Mouse (Mus musculus) MEL (cell line): ENCODE measurements around the gene Bmp6. TPM values are rescaled to one million over a fixed set of nuclear protein-coding genes. Genes with fewer than 3 reads are reported as not detected.

ENCODE experiments used
- DNase-seq: peaks from one replicate; pipeline ENCODE4 v3.0.0; 2011; ENCODE audit warnings: low read depth, low spot score
- H3K27ac ChIP-seq: 2 replicates; pipeline ENCODE4 v1.5.1; 2012; ENCODE audit warnings: low read depth, mild to moderate bottlenecking, control low read depth, low read length, moderate library complexity; ENCODE audit not compliant: control insufficient read depth
- H3K27me3 ChIP-seq, 2 experiments: fragments of 150-350 bp in 1 of 2; sonication (generic) in 1 of 2; 2 replicates each; pipeline ENCODE4 v1.6.1; 2012; ENCODE audit warnings: low read length in 2 of 2, mild to moderate bottlenecking in 2 of 2, improper control_type of control experiment in 1 of 2, moderate library complexity in 1 of 2; ENCODE audit not compliant: insufficient read depth in 2 of 2, control insufficient read depth in 1 of 2
- H3K36me3 ChIP-seq, 2 experiments: 2 replicates each; pipeline ENCODE4 v1.6.1; 2012 to 2014; ENCODE audit warnings: low read length in 2 of 2, improper control_type of control experiment in 1 of 2, inconsistent platforms in 1 of 2, mild to moderate bottlenecking in 1 of 2; ENCODE audit not compliant: insufficient read depth in 2 of 2, control insufficient read depth in 1 of 2
- H3K4me1 ChIP-seq, 2 experiments: fragments of 150-350 bp in 1 of 2; sonication (generic) in 1 of 2; 2 replicates each; pipeline ENCODE4 v1.6.1; 2012; ENCODE audit warnings: low read length in 2 of 2, improper control_type of control experiment in 1 of 2, mild to moderate bottlenecking in 1 of 2; ENCODE audit not compliant: insufficient read depth in 2 of 2, control insufficient read depth in 1 of 2
- H3K4me3 ChIP-seq, 2 experiments: fragments of 150-350 bp in 1 of 2; sonication (generic) in 1 of 2; 2 replicates each; pipeline ENCODE4 v1.5.1; 2012; ENCODE audit warnings: low read depth in 2 of 2, low read length in 2 of 2, mild to moderate bottlenecking in 2 of 2, moderate library complexity in 2 of 2, control low read depth in 1 of 2, improper control_type of control experiment in 1 of 2; ENCODE audit not compliant: control insufficient read depth in 1 of 2, insufficient read depth in 1 of 2
- H3K79me2 ChIP-seq: 2 replicates; pipeline ENCODE4 v1.6.1; 2012; ENCODE audit warnings: mild to moderate bottlenecking, low read length, moderate library complexity; ENCODE audit not compliant: control insufficient read depth, poor library complexity, insufficient read depth
- H3K9ac ChIP-seq: 2 replicates; pipeline ENCODE4 v1.6.1; 2012; ENCODE audit warnings: low read depth, mild to moderate bottlenecking, control low read depth, low read length, moderate library complexity; ENCODE audit not compliant: control insufficient read depth, poor library complexity, severe bottlenecking
- H3K9me3 ChIP-seq: fragments of 150-350 bp; sonication (generic); replicated peaks from 2 replicates; pipeline ENCODE4 v1.6.1; 2012; ENCODE audit warnings: mild to moderate bottlenecking, low read length, improper control_type of control experiment, moderate library complexity; ENCODE audit not compliant: insufficient read depth
- BHLHE40 ChIP-seq: IDR thresholded peaks from 2 replicates; pipeline ENCODE4 v1.6.1; 2012; ENCODE audit warnings: low read depth, mild to moderate bottlenecking, inconsistent platforms, low read length, improper control_type of control experiment, borderline replicate concordance
- CHD2 ChIP-seq: IDR thresholded peaks from 2 replicates; pipeline ENCODE4 v1.6.1; 2011; ENCODE audit warnings: low read length, improper control_type of control experiment
- ELF1 ChIP-seq: IDR thresholded peaks from 2 replicates; pipeline ENCODE4 v1.6.1; 2014; ENCODE audit warnings: low read depth, mild to moderate bottlenecking, inconsistent platforms, low read length, improper control_type of control experiment, moderate library complexity
- EP300 ChIP-seq, 2 experiments: IDR thresholded peaks; 2 replicates each; pipeline ENCODE4 v1.6.1; 2011; ENCODE audit warnings: improper control_type of control experiment in 2 of 2, low read length in 2 of 2, low read depth in 1 of 2, mild to moderate bottlenecking in 1 of 2
- ETS1 ChIP-seq: IDR thresholded peaks from 2 replicates; pipeline ENCODE4 v1.6.1; 2012; ENCODE audit warnings: low read depth, mild to moderate bottlenecking, inconsistent platforms, low read length, improper control_type of control experiment, moderate library complexity
- GATA1 ChIP-seq: IDR thresholded peaks from 2 replicates; pipeline ENCODE4 v1.6.1; 2011; ENCODE audit warnings: low read depth, low read length, improper control_type of control experiment
- MAX ChIP-seq: IDR thresholded peaks from 2 replicates; pipeline ENCODE4 v1.6.1; 2011; ENCODE audit warnings: low read length, improper control_type of control experiment
- MAZ ChIP-seq: IDR thresholded peaks from 2 replicates; pipeline ENCODE4 v1.6.1; 2012; ENCODE audit warnings: low read depth, mild to moderate bottlenecking, inconsistent platforms, low read length, improper control_type of control experiment
- MXI1 ChIP-seq: IDR thresholded peaks from 2 replicates; pipeline ENCODE4 v1.6.1; 2011; ENCODE audit warnings: mild to moderate bottlenecking, low read depth, low read length, improper control_type of control experiment
- NRF1 ChIP-seq: IDR thresholded peaks from 2 replicates; pipeline ENCODE4 v1.6.1; 2014; ENCODE audit warnings: low read depth, mild to moderate bottlenecking, inconsistent platforms, low read length, improper control_type of control experiment, moderate library complexity; ENCODE audit not compliant: poor library complexity, insufficient read depth, severe bottlenecking
- POLR2A ChIP-seq, 2 experiments: IDR thresholded peaks; 2 replicates each; pipeline ENCODE4 v1.6.1; 2011 to 2012; ENCODE audit warnings: low read length in 2 of 2, mild to moderate bottlenecking in 2 of 2, control low read depth in 1 of 2, improper control_type of control experiment in 1 of 2, low read depth in 1 of 2, moderate library complexity in 1 of 2; ENCODE audit not compliant: control insufficient read depth in 1 of 2, insufficient read depth in 1 of 2, poor library complexity in 1 of 2
- POLR2AphosphoS2 ChIP-seq: IDR thresholded peaks from 2 replicates; pipeline ENCODE4 v1.6.1; 2011; ENCODE audit warnings: low read length, improper control_type of control experiment
- SIN3A ChIP-seq: IDR thresholded peaks from 2 replicates; pipeline ENCODE4 v1.6.1; 2012; ENCODE audit warnings: low read length, improper control_type of control experiment, inconsistent platforms
- SMC3 ChIP-seq: IDR thresholded peaks from 2 replicates; pipeline ENCODE4 v1.6.1; 2011; ENCODE audit warnings: low read depth, low read length, improper control_type of control experiment
- TCF12 ChIP-seq: IDR thresholded peaks from 2 replicates; pipeline ENCODE4 v1.6.1; 2014; ENCODE audit warnings: low read depth, mild to moderate bottlenecking, inconsistent platforms, low read length, improper control_type of control experiment, moderate library complexity
- UBTF ChIP-seq: IDR thresholded peaks from 2 replicates; pipeline ENCODE4 v1.6.1; 2012; ENCODE audit warnings: low read depth, mild to moderate bottlenecking, inconsistent platforms, low read length, improper control_type of control experiment, moderate library complexity, borderline replicate concordance; ENCODE audit not compliant: insufficient read depth
- USF1 ChIP-seq: IDR thresholded peaks from 2 replicates; pipeline ENCODE4 v1.6.1; 2014; ENCODE audit warnings: low read depth, mild to moderate bottlenecking, inconsistent platforms, low read length, improper control_type of control experiment, moderate library complexity
- ZC3H11A ChIP-seq: IDR thresholded peaks from 2 replicates; pipeline ENCODE4 v1.6.1; 2012; ENCODE audit warnings: low read depth, mild to moderate bottlenecking, inconsistent platforms, low read length, improper control_type of control experiment
- ZKSCAN1 ChIP-seq: IDR thresholded peaks from 2 replicates; pipeline ENCODE4 v1.6.1; 2012; ENCODE audit warnings: low read depth, mild to moderate bottlenecking, inconsistent platforms, low read length, improper control_type of control experiment, moderate library complexity
- ZNF384 ChIP-seq: IDR thresholded peaks from 2 replicates; pipeline ENCODE4 v1.6.1; 2012; ENCODE audit warnings: low read depth, mild to moderate bottlenecking, inconsistent platforms, low read length, improper control_type of control experiment
- polyA plus RNA-seq, 2 experiments: library from polyadenylated mRNA; stranded (reverse) in 1 of 2; unstranded in 1 of 2; fragments of >175 nt in 1 of 2; fragments of >200 nt in 1 of 2; gene quantifications; 2 replicates each; pipeline versions ENCODE4 v1.2.1 to v1.2.4; 2012; ENCODE audit warnings: low replicate concordance in 2 of 2, low read depth in 1 of 2; ENCODE audit not compliant: insufficient read length in 2 of 2, insufficient read depth in 1 of 2, missing spikeins in 1 of 2
- total RNA-seq: library from RNA; depleted of rRNA; stranded (reverse); fragments of 300-350 nt; gene quantifications from 2 replicates; pipeline ENCODE4 v1.2.3, GENCODE M21; 2012

The Bmp6 gene
- total and polyA plus RNA-seq, 3 experiments = not detected

- Histone ChIP-seq H3K27ac (no peak overlapping the region), H3K9me3 (no peaks in the 10 kb centered on the region), H3K36me3 (no peaks in the 10 kb centered on the region), H3K4me1 (no peaks in the 10 kb centered on the region), H3K4me3 (no peak overlapping the region), H3K79me2 (no peaks in the 10 kb centered on the region)
- no peak for DNase-seq
- TF ChIP-seq ZNF384 (no peak), MAZ (no peak), ZKSCAN1 (no peak), SIN3A (no peak), MAX (no peak), MXI1 (no peak), UBTF (no peak), USF1 (no peak), NRF1 (no peak)
- TF ChIP-seq, all 39 proteins: peak for 0
- no peak overlapping the region for H3K9ac ChIP-seq
- H3K27me3 ChIP-seq = no peaks in the 10 kb centered on the region
These were observed 55.8 kb downstream of the Bmp6 start for GRCm38 (mm10) chr13:38400662-38401061.

GRCm38 (mm10) chr13:38407611-38408315 lies 62.9 kb downstream of the Bmp6 start:
- peaks cover 0 to 4% of the 10 kb centered on the region in 2 experiments; a peak in 2 of 4 replicates for H3K27me3 ChIP-seq
- H3K9ac ChIP-seq = no peak overlapping the region
- H3K9me3 ChIP-seq = no peaks in the 10 kb centered on the region
- no peak overlapping the region for H3K4me3 ChIP-seq
- TF ChIP-seq USF1 (no peak), TCF12 (no peak), SIN3A (no peak), POLR2A (IDR thresholded peaks at IDR 0.05; ENCODE audit: control insufficient read depth in 1 of 2, insufficient read depth in 1 of 2, low read depth in 1 of 2, low read length in 2 of 2, poor library complexity in 1 of 2) (no peak), EP300 (IDR thresholded peaks at IDR 0.05; ENCODE audit: low read depth in 1 of 2, low read length in 2 of 2) (no peak), GATA1 (no peak), CHD2 (no peak), BHLHE40 (no peak), ELF1 (no peak), ETS1 (no peak), POLR2AphosphoS2 (no peak), ZC3H11A (no peak), SMC3 (no peak), NRF1 (no peak)
- no peaks in the 10 kb centered on the region for H3K4me1 ChIP-seq
- DNase-seq = peak; percentile 3
- no peaks in the 10 kb centered on the region for H3K79me2 ChIP-seq
- H3K36me3 ChIP-seq = no peaks in the 10 kb centered on the region
- no peak overlapping the region for H3K27ac ChIP-seq
